Mouse (Mus musculus) ovary, postnatal 14 days (tissue): Measurements from ENCODE around the gene Tmem175.
A peak's percentile ranks its signal among the peaks of the same experiment; 100 is the strongest.

Source experiments
- DNase-seq: peaks from one replicate; pipeline ENCODE4 v3.0.0; 2022; ENCODE audit warnings: low spot score

Gene Tmem175

DNA sequence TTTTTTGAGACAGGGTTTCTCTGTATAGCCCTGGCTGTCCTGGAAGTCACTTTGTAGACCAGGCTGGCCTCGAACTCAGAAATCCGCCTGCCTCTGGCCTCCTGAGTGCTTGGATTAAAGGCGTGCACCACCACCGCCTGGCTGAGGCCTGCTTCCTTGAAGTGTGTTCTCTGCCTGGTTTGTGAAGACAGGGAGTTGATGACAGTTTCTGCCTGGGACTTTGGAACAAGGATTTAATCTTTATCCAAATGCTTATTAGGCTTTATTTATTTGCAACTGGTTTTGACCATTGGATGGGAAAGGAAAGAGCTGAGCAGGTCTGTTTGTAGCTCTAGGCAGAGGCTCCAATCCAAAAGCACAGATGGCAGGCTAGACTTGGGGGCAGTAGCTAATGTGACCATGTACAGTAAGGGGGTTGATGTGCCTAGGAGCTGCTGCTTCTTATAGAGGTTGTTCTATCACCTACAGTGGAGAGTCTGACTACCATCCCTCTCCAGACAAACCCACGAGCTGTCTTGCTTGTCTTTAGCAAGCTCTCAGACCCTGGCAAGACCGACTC lies 48.8 kb downstream of the Tmem175 start:
- DNase-seq: no peak

DNA sequence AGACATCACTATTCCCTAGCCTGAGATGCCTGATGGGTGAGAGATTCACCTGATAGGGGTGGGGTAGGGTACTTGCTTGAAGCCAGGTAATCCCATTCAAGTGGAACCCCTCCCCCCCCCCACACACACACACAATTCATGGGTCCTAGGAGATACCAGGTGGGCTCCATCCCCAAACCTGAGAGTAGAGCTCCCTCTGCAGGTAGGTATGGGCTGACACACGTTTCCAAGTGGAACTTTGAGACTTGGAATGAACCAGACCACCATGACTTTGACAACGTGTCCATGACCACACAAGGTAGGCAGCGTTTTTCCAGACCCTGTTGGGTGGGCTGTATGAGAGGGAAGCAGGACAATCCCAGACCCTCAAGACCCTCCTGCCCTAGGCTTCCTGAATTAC lies 50.3 kb downstream of the Tmem175 start:
- DNase-seq: no peak

DNA sequence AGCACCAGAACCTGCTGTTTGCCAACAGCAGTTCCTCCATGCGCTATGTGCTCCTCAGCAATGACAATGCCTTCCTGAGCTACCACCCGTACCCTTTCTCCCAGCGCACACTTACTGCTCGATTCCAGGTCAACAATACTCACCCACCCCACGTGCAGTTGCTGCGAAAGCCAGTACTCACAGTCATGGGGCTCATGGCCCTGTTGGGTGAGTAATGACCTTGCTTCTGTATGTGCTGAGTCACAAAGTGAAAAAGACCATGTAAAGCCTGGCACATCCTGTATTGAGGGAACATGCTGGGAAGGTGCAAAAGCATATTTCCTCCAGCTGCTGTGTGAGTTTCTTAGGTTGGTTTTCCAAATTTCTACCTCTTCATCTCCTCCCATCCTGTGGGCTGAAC lies 51.3 kb downstream of the Tmem175 start:
- no peak for DNase-seq

DNA sequence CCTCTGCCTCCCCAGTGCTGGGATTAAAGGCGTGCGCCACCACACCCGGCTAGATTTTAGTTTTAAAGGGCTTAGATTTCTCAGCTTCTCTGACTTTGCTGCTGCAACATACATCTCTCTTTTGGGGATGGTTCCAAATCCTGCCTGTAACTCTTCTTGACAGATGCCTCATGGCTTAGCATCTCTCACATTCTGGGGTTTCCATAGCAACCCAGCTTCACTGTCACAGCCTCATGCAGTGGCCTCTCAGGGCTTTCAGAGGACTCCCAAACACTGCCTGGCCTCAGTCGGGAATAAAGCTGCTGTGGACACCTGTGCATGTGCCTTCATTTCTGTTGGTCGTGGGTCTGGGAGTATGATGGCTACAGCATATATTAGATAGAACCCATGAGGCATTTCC lies 59.5 kb downstream of the Tmem175 start:
- DNase-seq: no peak

DNA sequence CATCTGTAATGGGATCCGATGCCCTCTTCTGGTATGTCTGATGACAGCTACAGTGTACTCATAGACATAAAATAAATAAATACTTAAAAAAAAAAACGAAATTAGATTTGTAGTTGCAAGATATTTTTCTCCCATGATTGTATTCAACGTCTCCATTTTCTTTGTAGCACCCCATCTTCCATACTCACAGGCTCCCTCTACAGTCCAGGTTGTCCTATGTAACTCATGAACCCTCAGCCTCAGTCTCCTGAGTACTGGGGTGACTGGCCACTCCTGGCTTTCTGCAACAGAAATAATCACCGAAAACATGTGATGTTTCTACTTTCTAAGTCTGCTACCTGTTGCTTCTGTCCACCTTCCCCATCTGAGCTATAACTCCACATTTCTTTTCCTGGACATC lies 61.6 kb downstream of the Tmem175 start:
- DNase-seq: no peak

DNA sequence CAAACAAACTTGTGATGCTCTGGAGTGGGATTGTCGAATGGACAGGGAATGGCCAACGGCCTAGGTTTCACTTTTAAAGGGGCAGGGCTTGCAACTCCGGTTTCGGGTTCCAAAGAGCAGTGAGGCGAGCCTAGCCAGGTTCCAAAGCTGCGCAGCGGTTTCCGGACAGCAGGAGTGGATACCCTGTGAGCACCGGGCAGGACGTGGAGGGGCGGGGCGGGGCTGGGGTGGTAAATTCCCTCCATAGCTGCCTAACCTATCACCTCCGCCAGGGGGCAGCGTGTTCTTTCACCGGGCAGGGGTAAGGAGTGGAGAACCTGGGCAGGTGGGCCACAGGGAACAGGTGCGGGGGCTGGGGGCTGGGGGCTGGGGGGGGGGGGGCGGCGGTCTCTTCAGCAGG lies 62.7 kb downstream of the Tmem175 start, which contains the start of gene Fgfrl1:
Fgfrl1 (plus strand) TSS at position 112 of the 400 bp plus-strand sequence.
- peak; percentile 49 for DNase-seq

DNA sequence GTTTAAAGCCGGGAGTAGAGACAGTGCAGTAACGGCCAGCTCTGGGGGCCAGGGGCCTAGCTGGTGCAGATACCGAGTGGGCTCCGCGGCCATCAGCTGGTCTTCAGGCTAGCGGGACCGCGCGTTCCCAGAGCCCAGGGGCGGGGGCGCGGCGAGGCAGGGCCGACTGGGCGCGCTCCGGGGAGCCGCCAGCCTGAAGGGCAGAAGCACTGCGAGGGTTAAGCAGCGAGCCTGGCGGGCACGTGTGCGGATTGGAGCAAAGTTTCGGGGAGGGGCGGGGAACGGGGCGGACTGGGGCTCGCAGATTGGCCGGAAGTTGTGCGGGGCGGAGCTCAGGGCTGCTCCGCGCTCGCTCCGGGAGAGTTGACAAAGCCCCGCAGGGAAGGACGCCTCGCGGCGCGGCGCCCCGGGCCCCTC lies 64.3 kb downstream of the Tmem175 start:
- DNase-seq: peak; percentile 77

DNA sequence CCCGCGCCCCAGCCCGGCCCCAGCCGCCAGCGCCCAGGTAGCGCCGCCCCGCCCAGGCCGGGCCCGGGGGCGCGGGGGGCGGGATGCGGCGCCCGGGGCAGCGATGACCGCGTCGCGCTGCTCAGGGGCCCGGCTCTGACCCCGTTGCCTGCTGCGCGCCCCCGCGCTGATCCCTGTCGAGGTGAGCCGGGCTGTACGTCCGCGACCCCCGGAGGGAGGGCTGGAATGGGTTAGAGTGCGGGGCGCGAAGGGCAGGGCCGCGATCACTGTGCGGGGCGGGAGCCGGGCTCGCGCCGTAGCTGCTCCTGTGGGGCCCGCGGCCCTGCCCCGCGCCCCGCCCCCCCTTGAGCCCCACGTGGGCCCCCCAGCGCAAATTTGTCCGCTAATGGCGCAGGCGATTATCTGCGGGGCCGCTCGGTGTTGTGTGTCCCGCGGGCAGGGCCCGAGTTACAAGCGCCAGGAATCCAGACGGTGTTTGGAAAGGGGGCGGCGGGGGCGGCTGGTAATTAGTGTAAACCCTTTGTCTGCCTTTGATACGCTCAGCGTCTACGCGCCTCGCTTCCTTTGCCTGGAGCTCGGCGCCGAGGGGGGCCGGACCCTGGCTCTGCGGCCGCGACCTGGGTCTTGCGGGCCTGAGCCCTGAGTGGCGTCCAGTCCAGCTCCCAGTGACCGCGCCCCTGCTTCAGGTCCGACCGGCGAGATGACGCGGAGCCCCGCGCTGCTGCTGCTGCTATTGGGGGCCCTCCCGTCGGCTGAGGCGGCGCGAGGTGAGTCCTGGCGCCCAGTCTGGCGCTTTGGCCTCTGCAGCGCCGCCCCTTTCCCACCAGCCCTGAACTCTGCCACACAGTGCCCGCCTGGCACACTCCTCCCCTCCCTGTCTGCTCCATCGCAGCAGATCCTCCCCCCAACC lies 65.0 kb downstream of the Tmem175 start:
- DNase-seq: peak; percentile 32

DNA sequence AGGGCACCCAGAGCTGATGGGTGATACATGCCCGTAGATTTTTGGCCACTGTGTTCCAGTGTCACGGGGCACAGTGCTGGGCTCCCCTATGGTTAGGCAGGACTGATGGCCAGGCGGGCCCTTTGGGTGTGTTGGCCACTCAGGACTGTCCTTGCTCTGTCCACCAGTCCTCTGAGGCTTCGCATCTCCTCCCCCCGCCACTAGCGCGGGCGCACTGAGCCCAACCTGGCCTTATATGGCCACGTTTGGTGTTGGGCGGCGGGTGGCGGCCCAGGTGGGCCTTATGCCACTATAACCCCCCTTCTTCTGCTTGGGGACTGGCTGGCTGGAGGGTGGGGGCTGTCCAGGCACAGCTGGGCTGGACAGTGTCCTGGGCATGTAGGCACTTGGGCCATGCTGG lies 66.3 kb downstream of the Tmem175 start:
- DNase-seq: no peak

DNA sequence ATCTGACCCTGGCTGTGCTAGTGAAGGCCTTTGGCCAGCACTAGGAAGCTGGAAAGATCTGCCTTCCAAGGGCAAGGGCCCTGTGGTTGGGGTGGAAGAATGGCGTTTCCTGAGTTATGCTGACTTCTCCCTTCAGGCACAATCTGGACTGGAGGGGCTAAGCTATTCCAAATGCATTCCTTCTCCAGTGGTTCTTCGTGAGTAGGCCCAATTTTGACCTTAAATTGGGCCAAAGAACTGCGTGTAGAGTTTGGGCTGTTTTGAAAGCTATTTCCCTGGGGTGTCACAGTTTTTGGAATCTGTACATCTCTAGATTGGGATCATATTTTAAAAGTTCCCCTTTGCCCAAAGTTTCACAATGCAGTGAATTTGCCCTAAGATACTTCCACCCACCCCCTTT lies 67.0 kb downstream of the Tmem175 start:
- no peak for DNase-seq

DNA sequence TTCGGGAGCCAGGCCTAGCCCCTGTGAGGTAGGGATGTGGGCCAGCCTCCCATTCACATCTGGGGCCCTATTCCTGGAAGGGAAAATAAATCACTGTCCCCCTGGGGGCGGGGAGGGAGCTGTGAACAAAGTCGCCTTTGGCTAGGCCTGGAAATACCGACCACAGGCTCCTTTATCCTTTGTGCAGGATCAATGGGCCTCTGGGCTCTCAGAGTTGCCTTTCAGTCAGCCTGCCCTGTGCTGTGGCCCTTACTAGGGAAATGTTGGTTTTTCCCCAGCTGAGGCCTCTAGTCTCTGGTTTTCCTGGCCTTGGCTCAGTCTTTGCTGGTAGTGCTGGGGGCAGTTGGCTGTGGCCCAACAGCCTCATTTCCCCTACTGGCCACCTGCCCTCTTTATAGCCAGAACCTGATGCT lies 67.8 kb downstream of the Tmem175 start:
- no peak for DNase-seq
